Mouse (Mus musculus) bone marrow, adult 2 months (tissue): ENCODE results near the gene Klk4. TPM values are rescaled to one million over a fixed set of nuclear protein-coding genes. Genes with fewer than 3 reads are reported as not detected.

Experiments used
- H3K27ac ChIP-seq: fragments of 200-500 bp; 2 replicates; pipeline ENCODE4 v1.5.1; 2012; ENCODE audit warnings: low read depth, mild to moderate bottlenecking, control low read depth, inconsistent platforms, low read length; ENCODE audit not compliant: control insufficient read depth, poor library complexity, insufficient read depth
- H3K4me1 ChIP-seq: fragments of 200-500 bp; 2 replicates; pipeline ENCODE4 v1.6.1; 2011; ENCODE audit warnings: low read length; ENCODE audit not compliant: control insufficient read depth, insufficient read depth
- H3K4me3 ChIP-seq: fragments of 200-500 bp; replicated peaks from 2 replicates; pipeline ENCODE3; 2011; ENCODE audit warnings: mild to moderate bottlenecking, low read depth, low read length, control low read depth; ENCODE audit not compliant: control insufficient read depth
- CTCF ChIP-seq: fragments of 200-500 bp; IDR thresholded peaks from 2 replicates; pipeline ENCODE4 v1.5.1; 2011; ENCODE audit warnings: low read length, control low read depth; ENCODE audit not compliant: control insufficient read depth, insufficient read depth
- POLR2A ChIP-seq: fragments of 200-500 bp; IDR thresholded peaks from 2 replicates; pipeline ENCODE4 v1.6.1; 2011; ENCODE audit warnings: low read depth, mild to moderate bottlenecking, control low read depth, low read length, borderline replicate concordance; ENCODE audit not compliant: control insufficient read depth
- WGBS: fragments of 180-500 bp; shearing (Covaris S2); methylation state at CpG from one replicate; pipeline ENCODE4 v1.1.7; 2018; 5-methylcytosine and 5-hydroxymethylcytosine counted together
- polyA plus RNA-seq: library from polyadenylated mRNA; stranded (reverse); fragments of >200 nt; gene quantifications from 2 replicates; pipeline ENCODE4 v1.2.4, GENCODE M21; 2011; ENCODE audit warnings: low replicate concordance; ENCODE audit not compliant: missing spikeins, insufficient read depth, insufficient read length

Klk4 gene
- polyA plus RNA-seq, 1 experiment = not detected

- Histone ChIP-seq H3K4me1 (no peaks in the 10 kb centered on the region), H3K4me3 (no peak overlapping the region), H3K27ac (no peak overlapping the region)
- no peak for TF ChIP-seq CTCF
- 59% methylated on average over 5 of the region's 5 CpGs for WGBS
Measured at GRCm38 (mm10) chr7:43891365-43891764, 10.4 kb downstream of the Klk4 start.

- H3K27ac ChIP-seq = no peak overlapping the region
- WGBS = 57% methylated on average over 3 of the region's 3 CpGs
- no peak for TF ChIP-seq CTCF
- TF ChIP-seq POLR2A = no peak
- H3K4me3 ChIP-seq = no peak overlapping the region
- H3K4me1 ChIP-seq = no peaks in the 10 kb centered on the region
Measured at GRCm38 (mm10) chr7:43891788-43892187, 10.8 kb downstream of the Klk4 start.

GRCm38 (mm10) chr7:43894836-43895235 is 13.9 kb downstream of the Klk4 start:
- TF ChIP-seq CTCF (peak; percentile 68), POLR2A (no peak)
- no peak overlapping the region for H3K27ac ChIP-seq
- WGBS = 19% methylated on average over 1 of the region's 1 CpGs
- H3K4me1 ChIP-seq = no peaks in the 10 kb centered on the region
- no peak overlapping the region for H3K4me3 ChIP-seq

GRCm38 (mm10) chr7:43914821-43915220 is 33.9 kb downstream of the Klk4 start:
- no peak for TF ChIP-seq CTCF
- no peak for TF ChIP-seq POLR2A
- Histone ChIP-seq H3K4me3 (no peak overlapping the region), H3K4me1 (no peaks in the 10 kb centered on the region), H3K27ac (no peak overlapping the region)
- WGBS = 55% methylated on average over 9 of the region's 9 CpGs

GRCm38 (mm10) chr7:43918426-43918825 is 37.5 kb downstream of the Klk4 start:
- no peaks in the 10 kb centered on the region; the same call in 1 of the 2 replicates for H3K4me1 ChIP-seq
- H3K27ac ChIP-seq = no peak overlapping the region
- no peak for TF ChIP-seq POLR2A
- H3K4me3 ChIP-seq = no peak overlapping the region
- WGBS = 81% methylated on average over 13 of the region's 13 CpGs

- H3K4me1 ChIP-seq = no peaks in the 10 kb centered on the region; the same call in 1 of the 2 replicates
- no peak overlapping the region for H3K27ac ChIP-seq
- 62% methylated on average over 8 of the region's 8 CpGs for WGBS
- TF ChIP-seq CTCF (no peak), POLR2A (no peak)
- H3K4me3 ChIP-seq = no peak overlapping the region
Measured at GRCm38 (mm10) chr7:43918871-43919270, 37.9 kb downstream of the Klk4 start.

GRCm38 (mm10) chr7:43919559-43920451 is 38.8 kb downstream of the Klk4 start:
- no peaks in the 10 kb centered on the region; the same call in 1 of the 2 replicates for H3K4me1 ChIP-seq
- no peak overlapping the region for H3K4me3 ChIP-seq
- TF ChIP-seq CTCF (peak; percentile 93), POLR2A (no peak)
- H3K27ac ChIP-seq = peak overlapping the region; percentile 60
- WGBS = 17% methylated on average over 14 of the region's 14 CpGs

GRCm38 (mm10) chr7:43920582-43920981 is 39.6 kb downstream of the Klk4 start:
- H3K4me3 ChIP-seq = no peak overlapping the region
- peak overlapping the region; percentile 3; the same call in 1 of the 2 replicates for H3K27ac ChIP-seq
- no peak for TF ChIP-seq POLR2A
- no peak for TF ChIP-seq CTCF
- H3K4me1 ChIP-seq = no peaks in the 10 kb centered on the region; the same call in 1 of the 2 replicates
- 15% methylated on average over 3 of the region's 3 CpGs for WGBS
